Mouse (Mus musculus) ovary, adult 2 months (tissue): ENCODE data around the gene Rem2. TPM values are rescaled to one million over a fixed set of nuclear protein-coding genes. Genes with fewer than 3 reads are reported as not detected.

Source experiments
- polyA plus RNA-seq: library from polyadenylated mRNA; depleted of rRNA; stranded (reverse); fragments of >200 nt; gene quantifications from 2 replicates; pipeline ENCODE4 v1.2.3, GENCODE M21; 2012; rRNA removed

Rem2 gene
- polyA plus RNA-seq = 5.3 and 7.4 TPM in 2 replicates

DNA sequence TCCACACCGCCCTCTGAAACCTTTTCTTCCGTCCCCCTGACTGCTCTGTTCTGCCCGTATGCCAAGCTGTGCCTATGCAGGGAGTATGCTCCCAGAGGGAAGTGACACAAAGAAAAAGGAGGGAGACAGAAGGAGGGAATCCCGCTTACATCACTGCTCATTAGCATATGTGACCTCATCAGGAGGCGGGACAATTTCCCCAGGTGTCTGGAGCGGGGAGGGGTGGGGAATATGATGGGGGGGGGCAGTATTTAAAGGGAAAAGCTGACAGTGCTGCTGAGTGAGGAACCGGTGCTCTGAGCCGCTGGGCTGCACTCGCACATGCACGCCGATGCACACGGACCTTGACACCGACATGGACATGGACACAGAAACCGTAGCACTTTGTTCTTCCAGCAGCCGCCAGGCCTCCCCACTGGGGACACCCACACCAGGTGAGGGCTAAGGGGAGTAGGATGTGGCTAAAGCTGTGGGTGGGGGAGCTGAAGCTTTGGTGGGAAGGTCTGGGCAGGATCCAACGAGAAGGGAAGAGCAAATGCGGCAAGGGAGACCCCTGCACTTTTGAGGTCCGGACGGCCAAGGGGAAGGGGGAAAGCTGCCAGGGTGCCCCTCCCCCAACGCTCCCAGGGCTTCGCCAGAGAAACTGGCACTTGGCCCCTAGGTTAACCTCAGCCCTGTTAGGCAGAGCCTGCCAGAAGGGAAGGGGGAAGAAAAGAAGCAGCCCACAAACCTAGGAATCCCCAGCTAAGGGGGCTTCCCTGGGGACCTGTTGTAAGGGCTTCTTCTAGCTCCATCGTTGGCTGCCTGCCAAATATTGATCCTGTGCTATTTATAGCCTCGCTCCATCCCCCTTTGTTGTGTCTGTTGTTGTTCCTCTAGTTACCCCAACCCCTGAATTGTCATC lies at the start of gene Rem2:
Rem2 (plus strand) TSS at position 160 of the 904 bp plus-strand sequence.

GRCm38 (mm10) chr14:54426689-54427398 lies 49.1 kb upstream of the Rem2 start, which contains the start of gene Mrpl52:
Gene Mrpl52, plus strand, starts transcription at chr14:54426909.

DNA sequence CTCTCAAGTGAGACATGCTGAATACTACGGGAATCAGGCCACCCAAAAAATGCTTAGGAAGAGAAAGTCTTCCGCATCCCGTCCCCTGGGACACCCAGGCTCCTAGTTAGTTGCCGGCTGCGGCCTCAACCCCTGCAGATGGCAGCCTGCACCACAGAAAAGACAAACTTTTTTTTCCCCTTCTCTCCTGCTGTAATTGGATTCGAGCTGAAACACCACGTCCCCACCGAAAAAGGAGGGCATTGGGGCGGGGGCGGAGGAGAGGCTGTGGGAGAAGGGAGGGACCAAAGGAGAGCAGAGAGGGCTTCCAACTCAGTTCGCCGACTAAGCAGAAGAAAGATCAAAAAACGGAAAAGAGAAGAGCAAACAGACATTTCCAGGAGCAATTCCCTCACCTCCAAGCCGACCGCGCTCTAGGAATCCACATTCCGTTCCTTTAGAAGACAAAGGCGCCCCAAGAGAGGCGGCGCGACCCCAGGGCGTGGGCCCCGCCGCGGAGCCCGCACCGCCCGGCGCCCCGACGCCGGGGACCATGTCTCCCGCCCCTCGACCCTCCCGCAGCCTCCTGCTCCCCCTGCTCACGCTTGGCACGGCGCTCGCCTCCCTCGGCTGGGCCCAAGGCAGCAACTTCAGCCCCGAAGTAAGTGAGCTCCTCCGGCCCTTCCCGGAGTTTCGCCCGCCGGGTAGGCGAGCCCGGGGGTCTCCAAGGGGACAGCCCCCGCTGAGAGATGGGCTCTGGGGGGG lies 44.4 kb upstream of the Rem2 start, which contains the start of gene Mmp14:
Mmp14 (plus strand) TSS at position 279 of the 744 bp plus-strand sequence.

DNA sequence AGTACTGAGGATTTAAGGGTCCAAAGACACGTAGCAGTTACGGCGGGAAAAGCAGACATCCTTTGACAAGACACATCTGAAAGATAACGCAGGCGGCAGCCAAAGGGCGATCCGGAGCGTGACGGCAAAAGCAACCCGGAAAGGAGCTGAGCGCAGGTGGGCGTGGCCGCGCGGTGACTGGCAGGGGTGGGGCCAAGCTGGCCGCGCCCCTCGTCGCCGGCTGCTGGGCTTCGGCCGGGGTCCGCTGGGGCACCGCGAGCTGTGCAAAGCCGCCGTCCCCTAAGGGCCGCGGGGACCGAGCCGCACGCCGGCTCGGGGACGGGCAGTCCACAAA lies 12.0 kb upstream of the Rem2 start, which contains the start of gene Lrp10:
Lrp10 (plus strand) TSS at position 179 of the 334 bp plus-strand sequence.

Other genes starting within 250 kb of the Rem2 start
- 639 and 968 TPM in 2 replicates for gene Dad1, start 222.0 kb upstream of the Rem2 start, polyA plus RNA-seq
- gene Abhd4, start 221.9 kb upstream of the Rem2 start, polyA plus RNA-seq = 131 and 187 TPM in 2 replicates
- not detected in 2 replicates for gene Olfr49, start 191.2 kb upstream of the Rem2 start, polyA plus RNA-seq
- gene Oxa1l, start 115.3 kb upstream of the Rem2 start, polyA plus RNA-seq = 241 and 250 TPM in 2 replicates
- gene Slc7a7, start 58.3 kb upstream of the Rem2 start, polyA plus RNA-seq = 29.5 and 33.5 TPM in 2 replicates
- gene Mrpl52, start 49.2 kb upstream of the Rem2 start, polyA plus RNA-seq = 312 and 887 TPM in 2 replicates
- gene Mmp14, start 44.5 kb upstream of the Rem2 start, polyA plus RNA-seq = 466 and 518 TPM in 2 replicates
- 183 and 195 TPM in 2 replicates for gene Lrp10, start 12.0 kb upstream of the Rem2 start, polyA plus RNA-seq
- 26.2 and 38.4 TPM in 2 replicates for gene Prmt5, start 41.4 kb downstream of the Rem2 start, polyA plus RNA-seq
- gene Haus4, start 78.5 kb downstream of the Rem2 start, polyA plus RNA-seq = 18.1 and 26.5 TPM in 2 replicates
- 36.7 and 50.0 TPM in 2 replicates for gene Ajuba, start 101.5 kb downstream of the Rem2 start, polyA plus RNA-seq
- 6.8 and 9.0 TPM in 2 replicates for gene 4931414P19Rik, start 129.9 kb downstream of the Rem2 start, polyA plus RNA-seq
- gene Psmb5, start 141.9 kb downstream of the Rem2 start, polyA plus RNA-seq = 210 and 317 TPM in 2 replicates
- 0.20 and 0.33 TPM in 2 replicates for gene Psmb11, start 145.3 kb downstream of the Rem2 start, polyA plus RNA-seq
- not detected in 2 replicates for gene Gm17606, start 164.9 kb downstream of the Rem2 start, polyA plus RNA-seq
- gene Cdh24, start 165.3 kb downstream of the Rem2 start, polyA plus RNA-seq = 16.8 and 16.9 TPM in 2 replicates
- 72.7 and 96.5 TPM in 2 replicates for gene 1700123O20Rik, start 210.1 kb downstream of the Rem2 start, polyA plus RNA-seq
- 165 and 172 TPM in 2 replicates for gene Acin1, start 210.8 kb downstream of the Rem2 start, polyA plus RNA-seq
- gene Gm29776, start 222.7 kb downstream of the Rem2 start, polyA plus RNA-seq = 0.26 and 0.71 TPM in 2 replicates
- gene Cebpe, start 236.1 kb downstream of the Rem2 start, polyA plus RNA-seq = 2.2 and 2.5 TPM in 2 replicates